Mouse (Mus musculus): Measurements from ENCODE around the gene Lrrc58.

Gene Lrrc58

GRCm38 (mm10) chr16:37869470-37870231 is 1.5 kb downstream of the Lrrc58 start:
- peak; percentile 23 for DNase-seq (ENCODE audit: low read depth, low spot score)

- DNase-seq (ENCODE audit: low read depth, low spot score) = no peak
These were observed 3.0 kb downstream of the Lrrc58 start for GRCm38 (mm10) chr16:37871112-37871715.

- DNase-seq (ENCODE audit: low read depth, low spot score) = no peak
These were observed 6.5 kb downstream of the Lrrc58 start for GRCm38 (mm10) chr16:37874501-37875235.

- DNase-seq (ENCODE audit: low read depth, low spot score) = no peak
These were observed 9.2 kb downstream of the Lrrc58 start for GRCm38 (mm10) chr16:37877406-37877805.

- DNase-seq (ENCODE audit: low read depth, low spot score) = no peak
These were observed 10.8 kb downstream of the Lrrc58 start for GRCm38 (mm10) chr16:37878951-37879505.

- no peak for DNase-seq (ENCODE audit: low read depth, low spot score)
These were observed 11.7 kb downstream of the Lrrc58 start for GRCm38 (mm10) chr16:37879750-37880419.

- no peak for DNase-seq (ENCODE audit: low read depth, low spot score)
These were observed 13.0 kb downstream of the Lrrc58 start for GRCm38 (mm10) chr16:37881168-37881567.

- no peak for DNase-seq (ENCODE audit: low read depth, low spot score)
These were observed 20.8 kb downstream of the Lrrc58 start for GRCm38 (mm10) chr16:37888986-37889385.

GRCm38 (mm10) chr16:37892667-37893066 is 24.5 kb downstream of the Lrrc58 start:
- DNase-seq (ENCODE audit: low read depth, low spot score) = no peak

GRCm38 (mm10) chr16:37893381-37893780 is 25.2 kb downstream of the Lrrc58 start:
- DNase-seq (ENCODE audit: low read depth, low spot score) = no peak

GRCm38 (mm10) chr16:37893942-37894341 is 25.8 kb downstream of the Lrrc58 start:
- no peak for DNase-seq (ENCODE audit: low read depth, low spot score)

GRCm38 (mm10) chr16:37898790-37899189 is 30.6 kb downstream of the Lrrc58 start:
- DNase-seq (ENCODE audit: low read depth, low spot score) = no peak

- no peak for DNase-seq (ENCODE audit: low read depth, low spot score)
These were observed 31.2 kb downstream of the Lrrc58 start for GRCm38 (mm10) chr16:37899357-37899756.

- DNase-seq (ENCODE audit: low read depth, low spot score) = peak; percentile 17
These were observed 33.1 kb downstream of the Lrrc58 start for GRCm38 (mm10) chr16:37901318-37901717.

- no peak for DNase-seq (ENCODE audit: low read depth, low spot score)
These were observed 38.3 kb downstream of the Lrrc58 start for GRCm38 (mm10) chr16:37906456-37906855.

GRCm38 (mm10) chr16:37911086-37911485 is 42.9 kb downstream of the Lrrc58 start:
- no peak for DNase-seq (ENCODE audit: low read depth, low spot score)

GRCm38 (mm10) chr16:37916138-37916817 is 48.1 kb downstream of the Lrrc58 start, which contains the start of gene Gpr156:
Gene Gpr156, plus strand, starts transcription at chr16:37916496.
- DNase-seq (ENCODE audit: low read depth, low spot score) = peak; percentile 42

GRCm38 (mm10) chr16:37916818-37917201 is 48.6 kb downstream of the Lrrc58 start:
- no peak for DNase-seq (ENCODE audit: low read depth, low spot score)

GRCm38 (mm10) chr16:37919000-37919399 is 50.8 kb downstream of the Lrrc58 start:
- peak; percentile 68 for DNase-seq (ENCODE audit: low read depth, low spot score)

GRCm38 (mm10) chr16:37920842-37921409 is 52.7 kb downstream of the Lrrc58 start:
- no peak for DNase-seq (ENCODE audit: low read depth, low spot score)

GRCm38 (mm10) chr16:37926087-37926486 is 57.9 kb downstream of the Lrrc58 start:
- no peak for DNase-seq (ENCODE audit: low read depth, low spot score)
